Mouse (Mus musculus) embryonic facial prominence, embryonic 12.5 days (tissue): Measurements from ENCODE around the gene Rplp2. TPM values are rescaled to one million over a fixed set of nuclear protein-coding genes. Genes with fewer than 3 reads are reported as not detected.
"Not testable (repeated sequence)": the region's sequence is repeated elsewhere in the genome, so short reads cannot be mapped to it uniquely, and the experiment has no call there.

Experiments used
- ATAC-seq: fragments of 200-750 bp; cut with Nextera tagmentation; 2 replicates; pipeline ENCODE4 v1.8.0; 2017; ENCODE audit not compliant: insufficient number of reproducible peaks, insufficient read depth, low FRiP score, low TSS enrichment
- H3K27ac ChIP-seq: fragments of 300-500 bp; sonication (generic); 2 replicates; pipeline ENCODE4 v1.5.1; 2016; ENCODE audit warnings: mild to moderate bottlenecking
- H3K27me3 ChIP-seq: fragments of 300-500 bp; sonication (generic); 2 replicates; pipeline ENCODE4 v1.6.1; 2016; ENCODE audit warnings: mild to moderate bottlenecking, moderate library complexity
- H3K36me3 ChIP-seq: fragments of 300-500 bp; sonication (generic); 2 replicates; pipeline ENCODE4 v1.6.1; 2016; ENCODE audit warnings: mild to moderate bottlenecking
- H3K4me1 ChIP-seq: fragments of 300-500 bp; sonication (generic); 2 replicates; pipeline ENCODE4 v1.6.1; 2016
- H3K4me2 ChIP-seq: fragments of 300-500 bp; sonication (generic); replicated peaks from 2 replicates; pipeline ENCODE4 v1.6.1; 2016; ENCODE audit warnings: mild to moderate bottlenecking, moderate library complexity
- H3K4me3 ChIP-seq: fragments of 300-500 bp; sonication (generic); 2 replicates; pipeline ENCODE4 v1.5.1; 2016; ENCODE audit warnings: mild to moderate bottlenecking
- H3K9ac ChIP-seq: fragments of 300-500 bp; sonication (generic); 2 replicates; pipeline ENCODE4 v1.6.1; 2016; ENCODE audit warnings: mild to moderate bottlenecking, moderate library complexity
- H3K9me3 ChIP-seq: fragments of 300-500 bp; sonication (generic); 2 replicates; pipeline ENCODE4 v1.6.1; 2016; ENCODE audit warnings: mild to moderate bottlenecking, moderate library complexity
- WGBS: fragments of 180-500 bp; shearing (Covaris S2); methylation state at CpG from one replicate; pipeline ENCODE4 v1.1.7; 2016; 5-methylcytosine and 5-hydroxymethylcytosine counted together
- polyA plus RNA-seq: library from polyadenylated mRNA; unstranded; fragments of >200 nt; fragmentation: Nextera tagmentation; extraction: Ambion mirVana; gene quantifications from 2 replicates; pipeline ENCODE4 v1.2.1, GENCODE M21; 2016

Gene Rplp2
- polyA plus RNA-seq, 1 experiment from 2014 or later: 1,203 TPM

DNA sequence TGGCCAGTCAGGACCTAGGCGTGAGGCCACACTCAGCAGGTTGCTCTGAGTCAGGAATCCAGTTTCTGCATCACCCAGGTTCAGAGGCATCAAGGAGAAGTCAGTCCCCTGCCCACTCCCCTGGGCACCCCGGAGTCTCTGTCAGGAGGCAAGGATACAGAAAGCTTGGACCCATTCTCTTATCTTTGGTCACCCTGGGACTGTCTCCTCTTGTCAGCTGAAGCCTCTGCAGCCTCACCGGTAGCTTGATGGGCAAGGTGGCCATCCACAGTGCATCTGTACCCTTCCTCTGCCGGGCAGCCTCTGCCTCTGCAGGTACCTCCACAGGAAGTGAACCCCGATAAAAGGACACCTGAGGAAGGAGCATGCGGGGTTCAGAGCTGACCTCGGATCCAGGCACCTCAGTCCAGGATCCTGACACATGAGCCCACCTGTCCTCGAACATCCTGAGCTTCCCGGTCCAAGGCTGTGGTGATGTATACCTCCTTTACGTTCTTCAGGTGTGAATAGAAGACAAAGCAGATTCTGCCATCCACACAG is 8.0 kb upstream of the Rplp2 start:
- no peak for ATAC-seq
- no peak overlapping the region for H3K4me2 ChIP-seq
- peaks cover 47% of the 10 kb centered on the region for H3K4me1 ChIP-seq
- H3K9ac ChIP-seq: no peak overlapping the region
- 91% methylated on average over 10 of the region's 10 CpGs for WGBS
- H3K27ac ChIP-seq: no peak overlapping the region
- H3K9me3 ChIP-seq: no peaks in the 10 kb centered on the region
- H3K27me3 ChIP-seq: no peaks in the 10 kb centered on the region
- no peak overlapping the region for H3K4me3 ChIP-seq
- peaks cover 41% of the 10 kb centered on the region for H3K36me3 ChIP-seq

DNA sequence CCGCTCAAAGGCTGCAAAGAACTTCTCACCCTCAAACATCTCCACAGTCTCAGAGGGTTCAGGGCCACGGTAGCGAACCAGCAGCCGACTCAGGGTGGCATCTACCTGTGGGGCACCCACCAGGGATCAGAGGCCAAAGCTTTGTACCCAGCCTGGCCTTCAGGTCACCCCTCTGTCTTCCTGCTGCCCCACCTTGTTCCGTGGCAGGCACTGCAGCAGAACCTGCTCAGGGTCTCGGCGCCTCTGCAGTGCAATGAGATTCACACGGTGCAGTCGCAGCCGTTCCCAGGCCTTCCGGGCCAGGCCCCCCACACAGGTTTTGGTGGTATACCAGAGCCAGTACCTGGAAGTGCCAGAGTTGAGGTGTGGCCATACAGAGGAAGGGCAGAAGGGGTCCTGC is 7.4 kb upstream of the Rplp2 start:
- peaks cover 41% of the 10 kb centered on the region for H3K4me1 ChIP-seq
- H3K36me3 ChIP-seq: peaks cover 41% of the 10 kb centered on the region
- WGBS: 93% methylated on average over 11 of the region's 11 CpGs

DNA sequence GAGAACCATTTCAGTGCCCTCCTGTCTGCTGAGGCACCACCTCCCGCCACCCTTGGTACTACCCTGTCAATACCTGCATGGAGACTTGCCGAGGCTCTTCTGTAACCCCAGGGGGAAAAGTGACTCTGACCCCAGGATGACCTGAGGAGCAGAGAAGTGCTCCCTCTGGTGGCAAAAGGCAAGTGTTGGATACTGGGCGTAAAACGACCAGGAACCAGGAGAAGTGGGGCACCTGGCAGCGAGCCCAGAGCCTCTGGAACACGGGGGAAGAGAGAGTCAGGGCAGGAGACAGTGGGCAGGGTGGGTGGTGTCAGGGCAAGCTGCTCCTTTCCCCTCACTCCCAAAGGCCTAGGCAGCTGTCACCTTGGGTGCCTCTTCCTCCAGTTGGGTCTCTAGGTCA is 6.6 kb upstream of the Rplp2 start:
- H3K4me2 ChIP-seq: no peak overlapping the region
- H3K36me3 ChIP-seq: peaks cover 41% of the 10 kb centered on the region
- H3K4me3 ChIP-seq: no peak overlapping the region
- H3K9ac ChIP-seq: no peak overlapping the region
- peaks cover 35% of the 10 kb centered on the region for H3K4me1 ChIP-seq
- 40% methylated on average over 6 of the region's 6 CpGs for WGBS
- ATAC-seq: no peak
- no peaks in the 10 kb centered on the region for H3K27me3 ChIP-seq
- H3K9me3 ChIP-seq: no peaks in the 10 kb centered on the region
- H3K27ac ChIP-seq: no peak overlapping the region

More for the DNA sequence above, 7.4 kb upstream of the Rplp2 start:
- Histone ChIP-seq H3K4me3 (no peak overlapping the region), H3K27ac (no peak overlapping the region), H3K9ac (no peak overlapping the region), H3K4me2 (no peak overlapping the region), H3K9me3 (no peaks in the 10 kb centered on the region), H3K27me3 (no peaks in the 10 kb centered on the region)
- ATAC-seq: no peak

DNA sequence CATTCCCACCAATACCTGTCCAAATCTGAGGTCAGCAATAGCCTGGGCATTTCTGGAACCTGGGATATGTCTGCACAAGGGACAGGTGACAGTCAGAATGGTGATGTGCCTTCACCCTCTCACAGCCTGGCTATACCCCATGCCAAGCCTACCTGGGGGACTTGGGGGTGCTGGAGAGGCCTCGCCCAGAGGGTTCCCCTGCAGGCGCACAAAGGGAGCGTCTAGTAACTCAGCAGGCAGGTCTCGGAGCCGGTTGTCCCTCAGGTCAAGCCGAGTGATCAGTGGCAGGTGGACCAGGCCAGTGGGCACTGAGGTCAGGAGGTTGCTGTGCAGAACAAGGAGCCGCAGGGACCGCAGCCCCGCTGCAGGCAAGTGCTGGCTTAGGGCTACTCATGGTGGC is 5.7 kb upstream of the Rplp2 start:
- ATAC-seq: no peak
- Histone ChIP-seq H3K27ac (no peak overlapping the region), H3K27me3 (no peaks in the 10 kb centered on the region), H3K4me1 (peaks cover 28% of the 10 kb centered on the region), H3K4me3 (no peak overlapping the region), H3K9me3 (no peaks in the 10 kb centered on the region), H3K4me2 (no peak overlapping the region), H3K9ac (no peak overlapping the region), H3K36me3 (peaks cover 41% of the 10 kb centered on the region)
- WGBS: 90% methylated on average over 9 of the region's 9 CpGs

DNA sequence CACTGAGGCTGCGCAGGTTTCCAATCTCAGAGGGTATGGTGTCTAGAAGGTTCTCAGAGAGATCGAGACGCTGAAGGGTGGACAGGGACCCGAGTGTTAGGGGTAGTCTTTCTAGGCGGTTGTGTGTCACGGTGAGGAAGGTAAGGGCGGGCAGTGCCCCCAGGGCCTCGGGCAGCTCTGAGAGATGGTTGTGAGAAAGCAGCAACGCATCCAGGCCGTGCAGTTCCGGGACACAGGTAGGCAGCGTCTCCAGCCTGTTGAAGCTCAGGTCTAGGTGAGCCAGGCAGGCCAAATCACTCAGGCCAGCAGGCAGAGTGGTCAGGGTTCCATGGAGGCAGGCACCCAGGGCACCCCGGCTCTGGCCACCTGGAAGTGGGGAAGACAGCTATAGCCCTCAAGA is 5.0 kb upstream of the Rplp2 start:
- ATAC-seq: no peak
- H3K36me3 ChIP-seq: peaks cover 41% of the 10 kb centered on the region
- 92% methylated on average over 13 of the region's 13 CpGs for WGBS
- H3K27ac ChIP-seq: no peak overlapping the region
- H3K4me2 ChIP-seq: peak overlapping the region; percentile 57
- peaks cover 21% of the 10 kb centered on the region for H3K4me1 ChIP-seq
- H3K27me3 ChIP-seq: no peaks in the 10 kb centered on the region
- H3K9ac ChIP-seq: peak overlapping the region; percentile 53
- H3K4me3 ChIP-seq: peak overlapping the region; percentile 38; the same call in 1 of the 2 replicates
- H3K9me3 ChIP-seq: no peaks in the 10 kb centered on the region

DNA sequence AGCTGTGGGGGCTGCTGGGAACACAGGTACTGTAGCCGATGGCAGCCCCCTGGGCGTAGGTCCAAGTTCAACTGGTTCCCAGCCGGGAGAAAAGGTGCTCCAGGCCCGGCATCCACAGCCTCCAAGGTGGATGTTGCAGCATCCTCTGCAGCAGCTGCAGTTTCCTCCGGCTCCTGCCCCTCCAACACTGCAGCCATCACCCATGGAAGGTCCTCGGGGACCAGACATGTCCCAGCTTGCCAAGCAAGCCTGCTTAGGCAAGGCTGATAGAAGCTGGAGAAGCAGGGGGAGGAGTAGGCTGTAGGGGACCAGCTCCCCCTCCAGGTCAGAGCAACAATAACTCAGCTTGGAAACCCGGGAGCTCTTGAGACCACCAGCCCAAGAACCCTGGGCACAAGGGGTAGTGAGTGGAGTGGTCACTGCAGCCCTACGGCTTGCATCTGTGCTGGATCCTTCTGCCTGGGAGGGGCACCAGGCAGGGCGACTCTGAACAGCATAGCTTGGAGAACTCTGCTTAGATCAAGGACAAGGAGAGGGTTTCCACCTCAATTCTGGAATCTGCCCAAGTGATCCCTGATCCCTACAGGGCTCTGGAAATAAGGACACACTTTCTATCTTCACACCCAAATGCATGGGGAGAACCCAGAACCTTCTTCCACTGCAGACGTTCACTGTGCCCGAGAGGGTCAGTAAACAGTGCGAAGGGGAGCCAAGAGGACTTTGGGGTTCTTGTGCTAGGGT is 3.9 kb upstream of the Rplp2 start:
- Histone ChIP-seq H3K27me3 (no peaks in the 10 kb centered on the region), H3K4me3 (peak overlapping the region; percentile 38), H3K27ac (peak overlapping the region; percentile 38), H3K4me1 (peaks cover 21% of the 10 kb centered on the region), H3K4me2 (peak overlapping the region; percentile 57), H3K9me3 (no peaks in the 10 kb centered on the region), H3K36me3 (peaks cover 38% of the 10 kb centered on the region), H3K9ac (peak overlapping the region; percentile 53)
- no peak for ATAC-seq
- WGBS: 26% methylated on average over 12 of the region's 12 CpGs

DNA sequence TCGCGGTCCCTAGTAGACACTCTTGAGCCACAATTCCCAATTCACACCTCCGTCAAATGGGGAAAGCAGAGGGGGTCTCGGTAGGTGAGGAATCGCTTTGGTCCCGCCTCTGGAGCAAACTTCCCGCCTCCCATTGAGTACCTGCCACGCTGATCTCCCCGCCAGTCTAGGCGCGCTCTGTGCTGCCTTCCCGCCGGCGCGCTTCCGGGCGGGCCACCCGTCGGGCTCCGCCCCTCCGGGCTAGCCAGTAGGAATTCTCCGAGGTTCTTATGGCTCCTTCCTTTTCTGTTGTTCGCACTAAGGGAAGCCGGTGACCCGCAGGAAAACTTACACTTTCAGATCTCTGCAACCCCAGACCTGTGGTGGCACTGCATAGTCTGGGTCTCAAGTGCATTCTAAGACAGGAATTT is 3.3 kb upstream of the Rplp2 start, which contains the start of gene Pidd1:
Gene Pidd1 (minus strand): TSS at position 198 of the 410 bp plus-strand sequence.
- H3K4me3 ChIP-seq: peak within 1 kb of the TSS; percentile 38
- no peaks in the 10 kb centered on the region for H3K27me3 ChIP-seq
- H3K4me1 ChIP-seq: peaks cover 27% of the 10 kb centered on the region
- peak within 1 kb of the TSS; percentile 57 for H3K4me2 ChIP-seq
- H3K9me3 ChIP-seq: no peaks in the 10 kb centered on the region
- peak within 1 kb of the TSS; percentile 53 for H3K9ac ChIP-seq
- under 1% methylated on average over 25 of the region's 25 CpGs for WGBS
- peaks cover 36% of the 10 kb centered on the region for H3K36me3 ChIP-seq
- ATAC-seq: 0 out of 2 replicates have a peak, but pooled peaks have one; percentile 37
- peak within 1 kb of the TSS; percentile 38 for H3K27ac ChIP-seq

DNA sequence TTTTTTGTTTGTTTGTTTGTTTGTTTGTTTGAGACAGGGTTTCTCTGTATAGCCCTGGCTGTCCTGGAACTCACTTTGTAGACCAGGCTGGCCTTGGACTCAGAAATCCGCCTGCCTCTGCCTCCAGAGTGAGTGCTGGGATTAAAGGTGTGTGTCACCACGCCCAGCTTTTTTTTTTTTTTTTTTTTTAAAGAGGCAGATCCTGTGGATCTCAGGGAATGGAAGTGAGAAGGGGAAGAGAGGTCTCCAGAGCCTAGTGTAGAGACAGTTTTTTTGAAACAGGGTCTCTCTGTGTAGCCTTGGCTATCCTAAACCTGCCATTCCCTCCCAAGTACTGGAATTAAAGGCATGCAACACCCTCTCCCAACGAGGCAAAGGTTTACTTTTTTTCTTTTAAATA is 796 bp upstream of the Rplp2 start:
- H3K4me1 ChIP-seq: peaks cover 29% of the 10 kb centered on the region
- 80% methylated on average over 3 of the region's 3 CpGs for WGBS
- peak overlapping the region; percentile 8; the same call in 1 of the 2 replicates for H3K4me3 ChIP-seq

DNA sequence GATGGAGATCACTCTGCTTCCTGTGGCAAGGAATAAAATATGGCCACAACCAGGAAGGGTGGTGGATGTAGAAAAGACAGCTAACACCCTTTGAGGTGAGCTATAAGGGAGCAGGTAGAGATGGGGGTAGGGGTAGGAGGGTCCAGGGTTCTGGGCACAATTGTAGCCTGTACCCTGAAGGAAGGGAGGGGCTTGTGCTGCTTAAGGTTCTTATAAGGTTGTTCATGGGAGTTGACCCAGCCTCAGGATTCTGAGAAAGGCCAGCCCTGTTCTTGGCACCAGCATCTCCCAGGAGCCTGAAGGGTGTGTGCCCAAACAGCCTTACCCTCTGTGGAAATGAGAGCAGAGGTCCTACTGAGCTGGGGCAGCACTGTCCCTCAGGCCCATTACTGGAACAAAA is 4.8 kb downstream of the Rplp2 start:
- H3K4me2 ChIP-seq: no peak overlapping the region
- no peaks in the 10 kb centered on the region for H3K9me3 ChIP-seq
- peaks cover 23% of the 10 kb centered on the region for H3K4me1 ChIP-seq
- no peak for ATAC-seq
- H3K36me3 ChIP-seq: peaks cover 38% of the 10 kb centered on the region
- no peak overlapping the region for H3K9ac ChIP-seq
- no peak overlapping the region for H3K27ac ChIP-seq
- 0 out of 2 replicates have a peak, but pooled peaks cover under 1% of the 10 kb centered on the region for H3K27me3 ChIP-seq
- no peak overlapping the region for H3K4me3 ChIP-seq

More for the DNA sequence above, 796 bp upstream of the Rplp2 start:
- not testable (repeated sequence) for H3K27ac ChIP-seq, H3K9ac ChIP-seq, ATAC-seq, H3K9me3 ChIP-seq, H3K27me3 ChIP-seq
- H3K36me3 ChIP-seq: peaks cover 35% of the 10 kb centered on the region
- peak overlapping the region; percentile 71; the same call in 1 of the 2 replicates for H3K4me2 ChIP-seq

DNA sequence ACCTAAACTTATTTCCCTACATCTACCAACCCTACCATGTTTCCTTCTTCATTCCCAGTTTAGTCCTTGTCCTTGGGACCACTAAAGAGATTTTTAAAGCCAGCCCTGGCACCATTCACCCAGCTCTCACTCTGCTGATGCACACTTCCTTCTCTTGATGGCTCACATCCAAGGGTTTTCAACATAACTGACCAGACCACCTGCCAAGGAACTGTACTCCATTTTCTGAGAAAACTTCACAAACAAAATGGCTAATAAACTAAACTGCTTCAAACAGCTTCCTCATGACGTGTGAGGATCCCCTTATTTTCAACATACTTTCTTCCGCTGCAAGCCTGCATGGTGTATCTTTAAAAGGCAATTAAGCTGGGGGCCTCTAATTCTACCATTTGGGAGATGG is 6.5 kb downstream of the Rplp2 start:
- Histone ChIP-seq H3K27ac (no peak overlapping the region), H3K36me3 (peaks cover 36% of the 10 kb centered on the region), H3K9me3 (no peaks in the 10 kb centered on the region), H3K27me3 (peaks cover 11% of the 10 kb centered on the region), H3K4me1 (peaks cover 17% of the 10 kb centered on the region), H3K4me2 (no peak overlapping the region), H3K9ac (no peak overlapping the region), H3K4me3 (no peak overlapping the region)
- 81% methylated on average over 2 of the region's 2 CpGs for WGBS
- no peak for ATAC-seq

DNA sequence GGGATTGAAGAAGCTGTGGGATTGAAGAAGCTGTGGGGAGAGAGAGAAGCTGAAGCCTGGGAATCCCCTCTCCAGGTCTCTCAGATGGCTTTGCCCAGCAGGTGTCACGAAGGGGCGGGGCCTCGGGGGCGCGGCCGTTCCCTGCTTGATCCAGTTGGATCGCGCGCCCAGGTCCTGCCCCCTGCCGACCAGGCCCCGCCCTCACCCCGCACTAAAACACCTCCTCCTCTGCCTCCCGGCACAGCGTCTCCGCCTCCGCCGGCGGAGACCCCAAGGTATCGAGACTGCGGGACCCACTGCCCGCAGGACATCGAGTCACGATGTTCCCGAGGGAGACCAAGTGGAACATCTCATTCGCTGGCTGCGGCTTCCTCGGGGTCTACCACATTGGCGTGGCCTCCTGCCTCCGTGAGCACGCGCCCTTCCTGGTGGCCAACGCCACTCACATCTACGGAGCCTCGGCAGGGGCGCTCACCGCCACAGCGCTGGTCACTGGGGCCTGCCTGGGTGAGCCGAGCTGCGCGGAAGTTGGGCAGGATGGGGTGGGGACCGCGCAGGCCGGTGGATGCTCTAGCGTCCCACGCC is 7.9 kb downstream of the Rplp2 start, which contains the start of gene Pnpla2:
Gene Pnpla2 (plus strand): TSS at position 232 of the 585 bp plus-strand sequence.
- Histone ChIP-seq H3K4me2 (peak within 1 kb of the TSS; percentile 97), H3K4me1 (peaks cover 13% of the 10 kb centered on the region), H3K4me3 (peak within 1 kb of the TSS; percentile 51), H3K36me3 (peaks cover 22% of the 10 kb centered on the region), H3K9ac (peak within 1 kb of the TSS; percentile 69), H3K27ac (peak within 1 kb of the TSS; percentile 58), H3K27me3 (peaks cover 25% of the 10 kb centered on the region), H3K9me3 (no peaks in the 10 kb centered on the region)
- ATAC-seq: peak; percentile 64
- WGBS: under 1% methylated on average over 43 of the region's 45 CpGs
